Mouse (Mus musculus) layer of hippocampus, adult 9-11 months (tissue): ENCODE results near the gene Zdhhc8.
"Not testable (repeated sequence)": the region's sequence is repeated elsewhere in the genome, so short reads cannot be mapped to it uniquely, and the experiment has no call there.

Experiments used
- DNase-seq: peaks from one replicate; pipeline ENCODE4 v3.0.0; 2022

The Zdhhc8 gene

GRCm38 (mm10) chr16:18230617-18231016 is 4.3 kb downstream of the Zdhhc8 start:
- DNase-seq, result no peak

GRCm38 (mm10) chr16:18229622-18230021 is 5.3 kb downstream of the Zdhhc8 start:
- peak; percentile 95 for DNase-seq

GRCm38 (mm10) chr16:18228856-18229255 is 6.1 kb downstream of the Zdhhc8 start:
- DNase-seq, result no peak

- DNase-seq, result no peak
Observed at GRCm38 (mm10) chr16:18227897-18228422, 7.0 kb downstream of the Zdhhc8 start.

- DNase-seq, result no peak
Observed at GRCm38 (mm10) chr16:18227187-18227586, 7.7 kb downstream of the Zdhhc8 start.

- DNase-seq, result no peak
Observed at GRCm38 (mm10) chr16:18222188-18222587, 12.7 kb downstream of the Zdhhc8 start.

- no peak for DNase-seq
Observed at GRCm38 (mm10) chr16:18221543-18221898, 13.4 kb downstream of the Zdhhc8 start.

- no peak for DNase-seq
Observed at GRCm38 (mm10) chr16:18220856-18221542, 13.9 kb downstream of the Zdhhc8 start.

GRCm38 (mm10) chr16:18220001-18220400 is 14.9 kb downstream of the Zdhhc8 start:
- DNase-seq, result peak; percentile 63

GRCm38 (mm10) chr16:18218580-18218996 is 16.3 kb downstream of the Zdhhc8 start:
- no peak for DNase-seq

- DNase-seq, result no peak
Observed at GRCm38 (mm10) chr16:18217579-18217978, 17.4 kb downstream of the Zdhhc8 start, which contains the start of gene Ccdc188. Gene Ccdc188, plus strand, starts transcription at chr16:18217879.

GRCm38 (mm10) chr16:18214858-18215257 is 20.1 kb downstream of the Zdhhc8 start:
- no peak for DNase-seq

- DNase-seq, result peak; percentile 81
Observed at GRCm38 (mm10) chr16:18213689-18214088, 21.2 kb downstream of the Zdhhc8 start.

GRCm38 (mm10) chr16:18211417-18212171 is 23.3 kb downstream of the Zdhhc8 start:
- peak; percentile 90 for DNase-seq

- peak; percentile 61 for DNase-seq
Observed at GRCm38 (mm10) chr16:18210701-18211416, 24.1 kb downstream of the Zdhhc8 start.

GRCm38 (mm10) chr16:18203430-18204091 is 31.4 kb downstream of the Zdhhc8 start:
- no peak for DNase-seq

- DNase-seq, result no peak
Observed at GRCm38 (mm10) chr16:18202061-18202460, 32.9 kb downstream of the Zdhhc8 start.

GRCm38 (mm10) chr16:18201620-18202019 is 33.3 kb downstream of the Zdhhc8 start:
- no peak for DNase-seq

GRCm38 (mm10) chr16:18200062-18200461 is 34.9 kb downstream of the Zdhhc8 start:
- DNase-seq, result no peak

- DNase-seq, result no peak
Observed at GRCm38 (mm10) chr16:18198365-18199098, 36.4 kb downstream of the Zdhhc8 start.

- DNase-seq, result no peak
Observed at GRCm38 (mm10) chr16:18197881-18198280, 37.1 kb downstream of the Zdhhc8 start.

GRCm38 (mm10) chr16:18195561-18195960 is 39.4 kb downstream of the Zdhhc8 start:
- DNase-seq, result not testable (repeated sequence)
